Mouse (Mus musculus): ENCODE data around the gene Fnd3c2. TPM values are rescaled to one million over a fixed set of nuclear protein-coding genes. Genes with fewer than 3 reads are reported as not detected.
A peak's percentile ranks its signal among the peaks of the same experiment; 100 is the strongest.

Gene Fnd3c2
- polyA plus RNA-seq, 1 experiment from 2014 or later = not detected

- H3K9ac ChIP-seq = no peak overlapping the region
Observed at GRCm38 (mm10) chrX:106185706-106186105, 69.5 kb downstream of the Fnd3c2 start.

More at GRCm38 (mm10) chrX:106185706-106186105, 69.5 kb downstream of the Fnd3c2 start:
- H3K4me3 ChIP-seq (replicated peaks) = no peak overlapping the region
- H3K4me1 ChIP-seq (replicated peaks) = no peaks in the 10 kb centered on the region
- H3K9me3 ChIP-seq = no peaks in the 10 kb centered on the region
- peak overlapping the region; percentile 81 for H3K27ac ChIP-seq
- H3K36me3 ChIP-seq = no peaks in the 10 kb centered on the region
- no peak overlapping the region for H3K4me2 ChIP-seq (replicated peaks)
- no peak for ATAC-seq
- 18% methylated on average over 5 of the region's 5 CpGs for WGBS
- H3K27me3 ChIP-seq (replicated peaks) = no peaks in the 10 kb centered on the region

Other genes with a start within 250 kb of the Fnd3c2 start
- gene Magt1, start 243.5 kb downstream of the Fnd3c2 start, polyA plus RNA-seq (2015; fragmentation: Nextera tagmentation; extraction: Ambion mirVana) = 78.8 and 81.5 TPM in 2 replicates
- 527 and 534 TPM in 2 replicates for gene Cox7b, start 239.7 kb downstream of the Fnd3c2 start, polyA plus RNA-seq (2015; fragmentation: Nextera tagmentation; extraction: Ambion mirVana)
- gene Atp7a, start 228.1 kb downstream of the Fnd3c2 start, polyA plus RNA-seq (2015; fragmentation: Nextera tagmentation; extraction: Ambion mirVana) = 20.5 and 21.2 TPM in 2 replicates
- gene Tlr13, start 112.2 kb downstream of the Fnd3c2 start, polyA plus RNA-seq (2015; fragmentation: Nextera tagmentation; extraction: Ambion mirVana) = 0.65 and 0.69 TPM in 2 replicates
- 506 and 511 TPM in 2 replicates for gene Pgk1, start 68.3 kb downstream of the Fnd3c2 start, polyA plus RNA-seq (2015; fragmentation: Nextera tagmentation; extraction: Ambion mirVana)
- 8.8 TPM in 2 replicates for gene Taf9b, start 34.2 kb downstream of the Fnd3c2 start, polyA plus RNA-seq (2015; fragmentation: Nextera tagmentation; extraction: Ambion mirVana)
- gene Fndc3c1, start 230.0 kb upstream of the Fnd3c2 start, polyA plus RNA-seq (2015; fragmentation: Nextera tagmentation; extraction: Ambion mirVana) = 4.1 and 4.6 TPM in 2 replicates

Measured in intestine, embryonic 15.5 days (tissue).